Mouse (Mus musculus) B cell, adult 2 months (primary cell): ENCODE results near the gene Trim27.

Source experiments
- DNase-seq, 2 experiments: peaks; one replicate each; pipeline ENCODE4 v3.0.0; 2022

Trim27 gene

DNA sequence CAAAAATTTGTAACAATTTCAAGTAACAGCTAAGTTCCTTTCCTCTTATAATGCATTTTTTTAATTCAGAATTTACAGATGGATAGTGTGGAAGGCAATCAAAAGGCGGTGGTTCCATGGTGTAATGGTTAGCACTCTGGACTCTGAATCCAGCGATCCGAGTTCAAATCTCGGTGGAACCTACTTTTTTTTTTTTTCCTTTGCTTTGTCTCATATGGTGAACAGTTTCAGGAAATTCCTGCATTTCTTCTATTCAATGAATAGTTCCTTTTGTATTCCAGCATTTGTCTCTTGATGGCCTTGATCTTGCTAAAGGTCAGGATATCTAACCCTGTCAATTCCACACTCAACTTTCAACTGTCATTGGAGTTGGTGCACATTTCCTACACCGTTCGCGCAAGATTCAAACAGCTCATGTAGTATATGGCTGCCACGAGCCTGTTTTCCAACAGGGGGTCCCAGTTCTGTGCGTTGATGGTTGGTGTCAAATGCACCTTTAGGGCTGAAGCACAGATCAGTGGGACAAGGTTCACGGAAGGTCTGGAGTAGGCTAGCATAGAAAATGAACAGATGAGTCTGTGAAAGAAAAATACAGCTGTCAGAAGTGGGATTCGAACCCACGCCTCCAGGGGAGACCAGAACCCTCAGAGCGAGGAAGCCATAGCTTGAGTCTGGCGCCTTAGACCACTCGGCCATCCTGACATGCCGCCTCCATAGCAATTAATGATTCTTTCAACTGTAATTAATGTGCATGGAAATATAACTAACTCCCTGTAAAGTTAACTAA lies 6.8 kb upstream of the Trim27 start:
- peak; percentile 79 for DNase-seq

DNA sequence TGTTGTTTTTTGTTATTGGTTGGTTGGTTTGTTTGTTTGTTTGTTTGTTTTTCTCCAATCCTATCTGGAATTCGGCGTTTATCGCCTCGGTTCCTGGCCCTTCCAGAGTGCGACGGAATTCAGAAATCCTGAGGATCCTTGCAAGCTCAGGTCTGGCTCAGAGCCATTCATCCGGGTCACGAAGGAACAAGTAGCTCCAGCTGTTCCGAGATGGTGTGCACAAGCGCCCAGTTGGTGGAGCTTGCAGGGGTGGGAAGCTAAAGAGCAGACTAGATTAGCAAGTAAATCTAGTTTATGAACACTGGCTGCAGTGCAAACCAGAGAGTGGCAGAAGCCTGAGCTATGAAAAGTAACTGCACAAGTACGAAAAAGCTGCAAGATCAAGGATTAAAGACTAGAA lies 6.2 kb upstream of the Trim27 start:
- peak in 1 of 2 experiments; percentile 24 for DNase-seq

DNA sequence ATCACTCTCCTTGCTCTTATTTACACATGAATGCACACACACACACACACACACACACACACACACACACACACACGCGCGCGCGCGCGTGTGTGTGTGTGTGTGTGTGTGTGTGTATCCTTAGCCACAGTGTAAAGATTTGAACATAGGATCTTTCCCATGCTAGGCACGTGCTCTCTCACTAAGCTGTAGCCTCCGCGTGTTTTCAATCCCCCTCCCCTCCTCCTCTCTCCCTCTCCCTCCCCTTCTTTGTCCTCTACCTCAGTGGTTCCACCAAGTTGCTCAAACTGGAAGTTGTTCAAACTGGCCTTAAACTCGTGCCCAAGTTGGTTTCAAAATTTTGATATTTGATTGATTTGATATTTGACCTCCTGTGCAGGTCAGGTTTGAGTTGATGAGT lies 2.5 kb upstream of the Trim27 start:
- no peak for DNase-seq

- no peak for DNase-seq
Observed at GRCm38 (mm10) chr13:21177657-21178056, 1.6 kb upstream of the Trim27 start.

- no peak for DNase-seq
Observed at GRCm38 (mm10) chr13:21178364-21178763, 881 bp upstream of the Trim27 start.

GRCm38 (mm10) chr13:21179724-21180550 lies 692 bp downstream of the Trim27 start:
- DNase-seq: peak; percentile 94 to 95

DNA sequence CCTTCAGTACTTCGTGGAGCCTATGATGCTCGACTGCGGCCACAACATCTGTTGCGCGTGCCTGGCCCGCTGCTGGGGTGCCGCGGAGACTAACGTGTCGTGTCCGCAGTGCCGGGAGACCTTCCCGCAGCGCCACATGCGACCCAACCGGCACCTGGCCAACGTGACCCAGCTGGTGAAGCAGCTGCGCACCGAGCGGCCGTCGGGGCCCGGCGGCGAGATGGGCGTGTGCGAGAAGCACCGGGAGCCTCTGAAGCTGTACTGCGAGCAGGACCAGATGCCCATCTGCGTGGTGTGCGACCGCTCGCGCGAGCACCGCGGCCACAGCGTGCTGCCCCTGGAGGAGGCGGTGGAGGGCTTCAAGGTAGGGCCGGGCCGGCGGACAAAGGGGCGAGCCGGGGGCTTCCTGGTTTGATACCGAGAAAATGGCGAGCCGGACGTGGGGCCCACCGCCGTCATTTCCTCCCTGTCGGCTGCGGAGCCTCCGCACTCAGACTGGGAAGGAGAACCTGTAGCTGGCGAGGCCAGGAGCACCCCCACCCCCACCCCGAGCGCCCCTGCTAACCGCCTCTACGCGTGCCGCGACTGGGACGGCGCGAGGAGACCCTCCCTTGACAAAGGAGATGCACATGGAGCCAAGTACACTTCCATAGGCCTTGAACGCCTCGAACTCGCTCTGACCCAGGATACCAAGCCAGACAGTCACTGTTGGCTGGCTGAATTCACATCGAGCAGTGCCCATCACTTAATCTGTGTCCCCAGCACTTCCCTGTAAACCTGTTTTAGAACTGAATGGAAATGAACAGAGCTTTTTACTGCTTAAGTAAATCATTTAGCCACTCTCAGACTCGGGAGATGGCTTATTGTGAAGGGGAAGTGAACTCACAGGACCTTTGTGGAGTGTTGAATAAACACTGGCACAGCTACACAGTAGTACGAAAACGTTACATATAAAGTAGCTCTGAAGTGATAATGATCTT lies 1.6 kb downstream of the Trim27 start:
- peak; percentile 80 to 81 for DNase-seq

GRCm38 (mm10) chr13:21181996-21182395 lies 2.8 kb downstream of the Trim27 start:
- no peak for DNase-seq

- no peak for DNase-seq
Observed at GRCm38 (mm10) chr13:21183066-21183465, 3.8 kb downstream of the Trim27 start.

DNA sequence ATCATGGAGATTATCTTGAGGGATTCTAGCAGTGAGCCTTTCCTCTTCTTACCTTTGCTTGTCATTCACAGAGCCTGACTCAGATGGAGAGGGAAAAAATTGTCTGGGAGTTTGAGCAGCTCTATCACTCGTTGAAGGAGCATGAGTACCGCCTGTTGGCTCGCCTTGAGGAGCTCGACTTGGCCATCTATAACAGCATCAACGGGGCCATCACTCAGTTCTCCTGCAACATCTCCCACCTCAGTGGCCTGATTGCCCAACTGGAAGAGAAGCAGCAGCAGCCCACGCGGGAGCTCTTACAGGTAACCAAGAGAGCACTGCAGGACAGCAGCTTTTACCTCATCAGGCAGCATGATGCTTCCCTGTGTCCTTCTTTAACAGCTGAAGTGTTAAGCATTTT lies 4.4 kb downstream of the Trim27 start:
- DNase-seq: no peak

DNA sequence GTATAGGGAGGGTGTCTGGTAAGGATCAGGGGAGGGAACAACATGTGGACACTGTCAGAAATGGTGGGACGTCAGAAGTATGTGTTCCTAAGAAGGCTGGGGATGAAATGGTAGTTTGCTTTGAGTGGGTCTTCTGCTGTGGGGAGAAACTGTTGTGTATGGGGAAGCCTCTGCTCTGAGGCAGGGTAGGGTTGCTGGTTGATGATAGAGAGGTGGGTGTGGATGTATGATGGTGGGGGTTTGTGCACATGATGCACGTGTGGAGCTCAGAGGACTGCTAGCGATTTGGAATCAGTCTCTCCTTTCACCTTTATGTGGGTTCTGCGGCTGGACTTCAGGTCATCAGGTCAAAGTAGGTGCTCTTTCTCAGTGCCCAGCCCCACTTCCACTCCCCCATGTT lies 6.3 kb downstream of the Trim27 start:
- no peak for DNase-seq

- DNase-seq: no peak
Observed at GRCm38 (mm10) chr13:21195406-21196228, 16.4 kb downstream of the Trim27 start.

GRCm38 (mm10) chr13:21197721-21198120 lies 18.5 kb downstream of the Trim27 start:
- DNase-seq: no peak

DNA sequence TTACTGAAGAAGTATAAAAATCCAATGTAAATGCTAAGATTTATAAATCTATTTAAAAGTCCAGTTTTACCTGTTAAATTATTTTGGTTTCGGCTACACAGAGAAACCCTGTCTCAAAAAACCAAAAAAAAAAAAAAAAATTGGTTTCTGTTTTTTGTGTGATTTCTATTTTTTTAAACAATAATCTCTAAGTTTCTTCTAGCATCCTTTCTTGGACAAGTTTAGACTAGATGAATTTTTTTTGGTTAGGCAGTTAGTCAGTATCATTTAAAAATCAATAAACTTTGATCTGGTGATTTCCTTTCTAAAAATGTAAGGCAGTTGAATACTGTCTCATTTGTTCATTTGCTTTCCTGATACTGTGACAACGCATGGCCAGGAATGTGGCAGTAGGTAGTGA lies 19.1 kb downstream of the Trim27 start:
- no peak for DNase-seq

DNA sequence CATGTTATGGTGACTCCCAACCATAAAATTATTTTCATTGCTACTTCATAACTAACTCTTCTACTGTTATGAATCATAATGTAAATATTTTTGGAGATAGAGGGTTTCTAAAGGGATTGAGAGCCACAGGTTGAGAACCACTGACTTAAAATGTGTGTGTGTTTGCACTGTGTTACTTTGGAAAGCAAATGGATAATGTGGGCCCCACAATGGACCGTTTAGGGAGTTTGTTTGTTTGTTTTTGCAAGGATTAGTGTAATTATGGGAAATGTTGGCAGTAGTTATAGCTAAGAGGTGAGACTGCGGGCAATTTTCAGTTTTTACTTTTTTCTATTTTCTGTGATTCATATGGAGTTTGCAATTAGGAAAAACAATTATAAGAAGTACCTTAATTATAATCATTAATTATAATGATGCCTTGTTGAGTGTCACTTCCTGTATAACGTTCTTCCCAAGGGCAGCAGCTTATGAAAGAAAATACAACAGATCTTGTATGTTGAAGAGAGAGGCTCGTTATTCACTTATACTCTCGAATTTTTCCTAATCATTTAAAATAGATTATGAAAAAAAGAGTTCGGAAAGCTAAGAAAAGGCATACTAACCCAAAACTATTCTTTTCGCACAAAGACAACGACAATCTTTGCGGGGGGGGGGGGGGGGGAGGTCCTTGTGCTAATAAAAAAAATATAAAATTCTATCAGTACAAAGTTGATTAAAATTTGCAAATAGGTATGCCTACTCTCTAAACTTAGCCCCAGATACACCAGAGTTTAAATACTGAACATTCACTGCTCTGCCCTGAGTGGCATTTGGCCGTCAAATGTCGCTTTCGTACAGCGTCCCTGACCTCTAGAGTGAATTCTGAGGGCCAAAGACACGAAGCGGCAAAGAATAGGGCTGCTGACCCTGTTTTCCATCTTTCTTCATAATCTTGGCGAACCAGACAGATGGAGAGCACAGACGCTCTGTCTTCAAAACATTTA lies 20.1 kb downstream of the Trim27 start:
- DNase-seq: no peak

DNA sequence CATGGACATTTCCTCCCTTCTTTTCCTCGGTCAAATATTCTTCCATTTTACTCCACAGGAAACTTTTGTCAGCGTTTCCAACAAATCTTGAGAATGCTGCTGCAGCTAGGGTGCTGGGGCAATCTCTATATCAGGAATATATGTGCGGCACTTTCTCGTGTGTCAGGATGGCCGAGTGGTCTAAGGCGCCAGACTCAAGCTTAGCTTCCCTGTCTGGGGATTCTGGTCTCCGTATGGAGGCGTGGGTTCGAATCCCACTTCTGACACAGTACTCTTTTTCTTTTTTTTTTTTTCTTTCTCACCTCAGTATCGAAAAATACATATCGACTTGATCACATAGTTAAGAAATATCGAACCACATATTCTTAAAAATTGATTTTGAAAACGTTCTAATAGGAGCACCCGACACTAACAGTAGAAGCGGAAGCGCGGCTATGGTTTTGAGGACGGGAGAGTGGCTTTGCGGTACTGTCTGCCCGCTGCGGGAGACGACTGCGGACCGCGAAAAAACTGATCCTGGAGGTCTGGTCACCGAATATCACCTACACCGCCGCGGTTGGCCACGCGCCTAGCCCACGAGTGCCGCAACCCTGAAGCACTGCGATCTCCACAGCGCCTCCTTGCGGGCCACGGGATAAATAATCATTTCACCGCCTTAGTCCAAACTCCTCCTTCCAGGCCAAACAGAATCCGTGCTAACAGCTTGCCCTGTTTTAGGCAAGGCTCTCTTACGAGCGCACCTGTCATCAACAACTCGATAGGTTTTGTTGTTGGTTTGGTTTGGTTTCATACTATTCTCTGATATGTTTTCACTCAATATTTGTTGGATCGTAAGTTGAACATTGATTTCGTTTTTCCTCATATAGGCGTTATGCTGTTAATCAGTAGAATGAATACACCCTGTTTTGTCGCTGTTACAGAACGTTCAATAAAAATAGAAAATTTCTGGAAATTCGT lies 21.1 kb downstream of the Trim27 start:
- DNase-seq: peak; percentile 93 to 94

DNA sequence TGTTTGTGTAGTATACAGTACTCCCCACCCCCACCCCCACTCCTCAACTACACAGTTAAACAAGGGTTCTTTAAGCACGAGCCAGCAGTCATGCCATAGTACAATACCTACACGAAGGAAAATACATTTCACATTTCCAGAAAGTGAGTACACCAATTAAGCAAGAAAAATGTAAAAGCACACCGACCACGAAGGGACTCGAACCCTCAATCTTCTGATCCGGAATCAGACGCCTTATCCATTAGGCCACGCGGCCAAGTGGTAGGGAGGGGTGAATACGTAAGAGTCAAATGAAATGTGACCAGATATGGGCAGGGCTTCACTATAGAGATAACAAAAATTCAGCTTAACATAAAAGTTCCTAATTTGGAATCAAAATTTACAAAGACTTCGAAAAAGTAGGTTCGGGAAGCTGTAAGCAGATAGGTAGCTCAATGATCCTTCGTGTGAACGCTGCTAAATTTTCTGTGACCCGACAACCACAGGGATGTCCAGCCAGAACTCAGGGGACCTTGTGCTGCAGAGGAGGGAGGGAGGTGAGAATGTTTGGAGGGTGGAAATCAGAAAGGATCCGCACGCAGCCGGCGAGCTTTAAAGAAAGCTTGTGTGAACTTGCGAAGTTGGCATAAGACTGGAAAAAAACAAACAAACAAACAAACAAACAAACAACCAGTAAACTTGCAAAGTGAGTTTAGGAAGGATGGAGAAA lies 36.2 kb downstream of the Trim27 start:
- DNase-seq: peak; percentile 51 to 52

GRCm38 (mm10) chr13:21216781-21217180 lies 37.5 kb downstream of the Trim27 start:
- DNase-seq: no peak
